Mouse (Mus musculus): Measurements from ENCODE around the gene Tmem117. TPM values are rescaled to one million over a fixed set of nuclear protein-coding genes. Genes with fewer than 3 reads are reported as not detected.

Gene Tmem117
- total RNA-seq, 2 experiments from 2014 or later, result not detected

DNA sequence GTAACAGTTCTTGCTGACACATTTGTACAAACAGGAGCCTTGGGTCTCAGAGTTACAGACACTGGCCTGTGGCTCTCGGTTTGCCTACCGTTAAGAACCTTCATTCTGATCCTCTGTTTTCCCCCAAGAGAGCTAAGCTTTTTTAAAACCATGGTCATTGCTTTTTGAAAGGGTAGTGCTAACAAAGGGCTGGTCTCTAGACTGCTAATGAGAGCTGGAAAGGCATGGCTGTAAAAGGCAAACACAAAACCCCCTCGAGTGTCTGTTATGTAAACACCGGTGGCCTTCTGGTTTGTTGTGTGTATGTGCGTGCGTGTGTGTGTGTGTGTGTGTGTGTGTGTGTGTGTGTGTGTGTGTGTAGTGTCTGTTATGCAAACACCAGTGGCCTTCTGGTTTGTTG lies 17.0 kb downstream of the Tmem117 start:
- no peak for ATAC-seq (replicated peaks; ENCODE audit: poor library complexity, severe bottlenecking)

DNA sequence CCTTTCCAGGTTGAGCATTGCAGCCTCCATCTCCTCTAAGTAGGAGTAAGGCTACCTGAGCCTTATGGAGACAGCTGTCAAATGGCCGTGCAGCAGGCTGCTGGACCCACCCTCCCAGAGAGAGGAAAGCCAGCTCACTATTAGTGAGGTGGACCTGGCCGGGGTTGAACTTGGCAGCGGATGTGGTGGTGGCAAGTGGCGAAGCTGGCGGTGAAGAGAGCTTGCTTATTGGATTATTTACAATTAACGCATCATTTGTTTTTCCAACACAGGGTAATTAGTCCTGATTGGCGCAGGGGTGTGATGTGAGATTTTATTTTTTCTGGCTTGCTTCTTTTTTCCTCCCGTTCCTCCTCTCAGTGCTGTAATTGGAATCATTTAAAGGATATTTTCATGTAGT lies 19.4 kb downstream of the Tmem117 start:
- no peak for ATAC-seq (replicated peaks; ENCODE audit: poor library complexity, severe bottlenecking)

DNA sequence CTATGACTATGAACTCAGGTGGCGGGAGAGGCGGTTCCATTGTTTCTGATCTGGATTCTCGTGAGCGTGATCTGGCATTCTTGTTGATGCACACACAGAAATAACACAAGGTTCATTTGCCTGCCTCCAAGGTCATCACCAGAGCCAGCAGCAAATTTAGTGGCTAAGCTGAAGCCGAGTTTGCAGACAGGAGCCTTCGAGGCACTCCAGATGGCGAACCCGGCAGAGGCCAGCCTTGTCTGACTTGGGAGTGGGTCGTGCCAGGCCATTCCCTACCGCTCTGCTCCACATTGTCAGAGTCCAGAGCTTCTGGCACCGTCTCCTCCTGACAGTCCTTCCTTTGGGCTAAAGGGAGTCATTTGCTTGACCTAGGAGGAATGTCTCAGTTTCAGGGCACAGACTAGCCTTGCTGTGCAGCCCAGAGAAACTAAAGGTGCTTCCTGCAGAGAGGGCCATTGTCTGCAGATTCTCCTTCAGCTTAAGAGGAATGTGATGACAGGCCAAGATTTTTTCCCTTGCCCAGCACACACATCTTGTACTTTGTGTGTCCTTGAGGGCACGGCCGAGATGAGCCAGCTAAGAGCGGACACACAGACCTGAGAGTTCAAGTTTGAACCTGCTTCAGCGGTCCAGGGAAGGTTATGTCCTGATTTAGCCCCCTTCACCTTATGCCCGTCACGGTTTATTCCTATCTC lies 20.2 kb downstream of the Tmem117 start:
- no peak for ATAC-seq (replicated peaks; ENCODE audit: poor library complexity, severe bottlenecking)

DNA sequence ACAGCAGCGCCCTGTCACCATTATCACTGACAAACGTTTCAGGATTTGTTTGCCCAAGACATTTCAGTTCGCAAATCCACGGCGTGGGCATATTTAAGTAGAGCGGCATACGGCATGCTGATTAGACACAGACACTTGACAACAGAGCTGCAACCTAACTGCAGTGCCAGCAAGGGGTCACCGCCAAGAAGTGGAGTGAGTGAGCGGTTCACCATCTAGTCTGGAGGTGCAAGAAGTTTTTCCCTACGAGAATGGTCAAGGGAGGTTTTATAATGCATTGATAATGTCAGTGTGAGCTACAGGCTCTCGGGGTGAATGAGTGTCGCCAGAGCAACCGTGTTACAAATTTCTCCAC lies 20.7 kb downstream of the Tmem117 start:
- ATAC-seq (replicated peaks; ENCODE audit: poor library complexity, severe bottlenecking), result no peak

DNA sequence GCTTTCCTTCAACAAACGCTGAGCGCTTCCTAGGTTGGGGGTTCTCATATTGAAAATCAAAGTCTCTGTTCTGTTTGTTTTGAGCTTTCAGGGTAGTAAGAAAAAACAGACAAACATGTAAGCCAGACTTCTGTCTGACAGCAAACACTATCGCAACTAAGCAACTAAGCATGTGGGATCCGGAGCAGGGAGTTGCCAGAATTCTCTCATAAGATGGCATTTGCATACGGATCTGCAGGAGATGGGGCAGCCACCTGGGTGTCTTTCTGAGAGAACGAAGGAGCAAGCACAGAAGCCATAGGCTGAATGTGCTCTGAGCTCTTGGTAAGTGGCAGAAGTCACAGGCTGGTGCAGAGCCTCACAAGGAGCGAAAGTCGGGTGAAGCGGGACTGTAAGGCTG lies 22.3 kb downstream of the Tmem117 start:
- ATAC-seq (replicated peaks; ENCODE audit: poor library complexity, severe bottlenecking), result no peak

DNA sequence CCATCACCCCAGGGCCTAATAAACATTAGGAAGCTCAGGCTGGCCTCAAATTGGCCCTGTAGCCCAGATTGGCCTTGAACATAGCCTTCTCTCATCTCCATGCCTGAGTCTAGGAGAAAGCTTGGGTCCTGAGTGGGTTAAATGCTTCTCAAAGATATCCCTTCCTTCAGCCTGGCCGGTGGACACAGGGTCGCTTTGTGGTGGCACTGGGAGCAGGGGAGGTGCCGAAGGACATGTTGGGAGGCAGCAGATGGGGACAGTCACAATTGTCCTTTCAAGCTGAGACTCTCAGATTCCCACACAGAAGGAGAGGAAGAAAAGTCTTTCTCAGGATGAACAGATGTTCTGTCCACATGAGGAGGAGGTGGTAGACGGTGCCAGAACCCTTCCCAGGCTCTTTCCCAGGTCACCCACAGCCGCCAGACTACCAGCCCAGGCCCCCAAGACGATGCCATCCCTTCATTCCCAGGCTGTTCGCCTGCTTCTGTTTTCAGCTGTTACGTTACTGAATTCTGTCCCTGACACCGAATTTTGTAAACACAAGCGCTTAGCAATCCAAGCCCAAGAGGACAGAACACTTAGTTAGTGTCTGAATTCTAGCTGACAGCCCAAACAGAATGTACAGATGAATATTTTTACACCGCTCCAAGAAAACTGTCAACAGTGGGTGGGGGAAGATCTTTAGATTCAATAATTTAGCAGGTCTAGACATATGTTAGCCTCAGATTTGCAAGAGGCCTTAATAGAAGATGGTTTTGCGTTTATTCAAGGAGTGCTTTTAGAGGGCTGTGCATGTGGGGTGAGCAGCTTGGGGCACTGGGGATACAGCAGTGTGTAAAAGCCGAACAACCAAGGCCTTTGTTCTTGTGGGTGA lies 23.2 kb downstream of the Tmem117 start:
- ATAC-seq (replicated peaks; ENCODE audit: poor library complexity, severe bottlenecking), result no peak

DNA sequence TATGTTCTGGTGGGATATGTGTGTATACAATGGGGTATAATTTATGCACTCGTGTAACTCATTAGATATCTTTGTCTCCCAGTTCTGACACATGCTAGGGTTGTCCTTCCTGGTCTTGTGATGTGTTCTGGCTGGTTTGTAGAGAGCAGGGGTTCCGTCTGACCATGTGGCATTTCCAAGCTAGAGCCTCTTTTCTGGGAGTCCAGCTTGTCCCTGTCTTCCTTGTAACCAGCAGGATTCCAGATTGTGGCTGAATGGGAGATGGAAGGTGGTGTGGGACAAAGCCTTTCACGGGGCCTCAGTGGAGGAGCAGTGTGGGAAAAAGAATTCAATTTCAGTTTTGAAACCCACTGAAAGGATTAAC lies 23.8 kb downstream of the Tmem117 start:
- ATAC-seq (replicated peaks; ENCODE audit: poor library complexity, severe bottlenecking), result no peak

DNA sequence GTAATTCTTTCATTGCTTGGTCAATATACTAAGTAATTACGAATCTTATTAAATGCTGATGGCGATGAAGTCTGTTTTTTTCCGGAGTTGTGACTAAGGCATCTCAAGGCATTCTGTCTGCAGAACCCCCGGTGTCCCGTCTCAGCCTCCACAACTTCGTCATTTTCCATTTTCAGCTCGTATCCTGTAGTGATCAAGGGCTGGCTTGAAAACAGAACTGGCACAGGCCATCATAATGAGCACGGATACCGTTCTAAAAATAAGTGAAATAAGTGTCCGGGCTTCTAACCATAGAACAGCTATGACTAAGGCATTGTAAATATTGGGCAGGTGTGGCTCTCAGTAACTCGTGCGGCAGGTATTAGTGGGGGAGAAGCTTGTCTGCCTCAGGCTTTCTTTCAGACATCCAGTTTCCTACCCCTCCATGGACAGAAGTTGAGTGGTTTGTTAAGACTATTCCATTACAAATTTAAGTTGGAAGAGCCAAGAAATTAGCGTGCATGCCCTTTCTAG lies 26.8 kb downstream of the Tmem117 start:
- no peak for ATAC-seq (replicated peaks; ENCODE audit: poor library complexity, severe bottlenecking)

DNA sequence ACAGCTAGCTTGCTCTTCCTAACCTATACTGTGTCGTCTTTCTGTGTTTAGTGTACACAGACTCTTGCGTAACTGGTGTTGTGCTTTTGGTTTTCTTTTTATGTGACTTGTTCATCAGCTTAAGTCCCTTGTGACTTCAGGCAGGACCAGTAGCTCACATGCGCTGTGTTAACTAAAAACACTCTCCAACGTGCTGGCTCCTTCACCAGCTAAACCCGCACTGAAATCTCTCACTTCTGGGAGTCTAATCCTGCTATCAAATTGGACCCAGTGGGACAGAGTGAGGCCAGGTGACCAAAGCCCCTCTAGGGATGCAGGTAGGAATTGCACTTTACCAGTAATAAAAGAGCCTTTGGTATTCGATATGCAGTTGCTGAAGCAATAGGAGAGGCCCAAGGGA lies 28.9 kb downstream of the Tmem117 start:
- no peak for ATAC-seq (replicated peaks; ENCODE audit: poor library complexity, severe bottlenecking)

DNA sequence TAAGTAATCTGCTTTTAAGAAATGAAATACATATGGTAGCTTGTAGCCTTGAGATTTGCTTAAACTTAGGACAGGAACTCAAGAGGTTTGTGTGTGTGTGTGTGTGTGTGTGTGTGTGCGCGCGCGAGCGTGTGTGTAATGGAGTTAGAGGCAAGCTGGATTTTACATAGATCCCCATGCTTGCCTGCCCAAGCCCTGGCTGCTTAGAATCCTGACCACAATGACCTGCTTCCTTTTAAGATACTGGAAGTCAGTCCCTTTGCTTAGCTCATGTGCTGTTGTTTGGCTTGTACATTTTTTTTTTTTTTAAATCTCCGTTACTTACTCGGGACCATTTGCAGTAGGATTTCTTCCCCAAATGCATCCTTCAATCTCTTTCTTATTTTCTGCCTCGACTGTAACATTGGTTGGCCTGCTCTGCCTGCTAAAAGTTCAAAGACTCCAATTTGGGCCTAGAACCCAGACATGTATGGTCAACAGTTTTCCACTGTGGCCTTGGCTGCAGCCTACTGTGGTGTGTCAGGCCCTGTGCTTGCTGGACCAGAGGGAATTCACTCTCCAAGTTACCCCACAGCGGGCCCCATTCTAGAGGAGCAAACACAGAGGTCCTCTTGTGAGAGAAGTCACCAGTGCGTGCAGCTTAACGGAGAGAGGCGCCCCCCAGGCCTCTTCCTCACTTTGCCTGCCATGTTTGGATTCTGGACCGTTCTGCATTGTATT lies 29.5 kb downstream of the Tmem117 start:
- ATAC-seq (replicated peaks; ENCODE audit: poor library complexity, severe bottlenecking), result no peak

DNA sequence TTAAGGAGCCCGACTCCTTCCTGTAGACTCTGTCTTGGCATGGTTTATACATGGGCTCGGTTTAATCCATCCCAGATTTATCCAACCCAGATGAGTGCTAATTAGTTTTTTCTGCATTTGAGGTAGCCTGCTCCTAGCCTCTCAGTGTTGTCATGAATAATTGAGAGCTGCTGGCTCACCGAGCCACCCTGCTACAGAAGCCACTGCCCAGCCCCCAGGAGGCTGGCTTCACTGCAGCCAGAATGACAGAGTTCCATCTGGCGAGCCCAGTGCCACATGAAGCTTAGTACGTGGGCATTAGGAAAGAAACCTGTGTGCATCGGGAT lies 30.0 kb downstream of the Tmem117 start:
- ATAC-seq (replicated peaks; ENCODE audit: poor library complexity, severe bottlenecking), result no peak

DNA sequence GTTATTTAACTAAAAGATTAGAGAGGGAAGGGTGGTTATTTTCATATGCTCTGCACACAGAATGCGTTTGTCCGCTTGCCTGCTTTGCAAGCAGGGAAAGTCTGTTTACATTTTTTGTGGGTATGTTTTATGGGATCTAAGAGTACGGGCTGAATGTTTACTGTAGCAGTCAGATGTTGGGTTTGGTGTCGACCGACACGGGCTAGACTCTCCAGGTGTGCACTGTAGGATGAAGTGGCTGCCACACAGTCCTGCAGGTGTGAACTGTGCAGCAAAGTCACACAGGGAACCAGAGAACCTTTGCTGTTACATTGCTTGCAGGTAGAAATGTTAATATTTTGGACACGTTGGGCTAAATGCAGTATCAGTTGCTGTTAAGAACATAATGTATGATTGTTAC lies 31.9 kb downstream of the Tmem117 start:
- no peak for ATAC-seq (replicated peaks; ENCODE audit: poor library complexity, severe bottlenecking)

DNA sequence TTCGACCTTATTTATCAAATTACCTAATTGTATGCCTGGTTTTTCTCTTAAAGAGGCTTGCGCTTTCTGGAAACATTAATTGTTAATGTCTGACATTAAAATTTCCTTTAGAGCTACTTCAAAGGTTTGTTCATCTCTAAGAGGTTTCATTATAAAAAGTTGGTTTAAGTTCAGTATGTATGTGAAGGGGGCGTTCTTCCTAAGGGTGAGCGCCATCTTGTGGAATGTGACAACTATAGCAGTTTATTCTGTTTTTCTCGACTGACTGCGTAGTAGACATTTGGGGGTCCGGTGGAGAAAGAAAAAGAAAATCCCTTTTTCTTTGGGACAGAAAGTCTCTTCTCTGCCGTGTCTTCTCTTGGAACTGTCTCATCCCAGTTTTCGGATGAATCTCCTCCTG lies 32.4 kb downstream of the Tmem117 start:
- peak; percentile 81 for ATAC-seq (replicated peaks; ENCODE audit: poor library complexity, severe bottlenecking)

DNA sequence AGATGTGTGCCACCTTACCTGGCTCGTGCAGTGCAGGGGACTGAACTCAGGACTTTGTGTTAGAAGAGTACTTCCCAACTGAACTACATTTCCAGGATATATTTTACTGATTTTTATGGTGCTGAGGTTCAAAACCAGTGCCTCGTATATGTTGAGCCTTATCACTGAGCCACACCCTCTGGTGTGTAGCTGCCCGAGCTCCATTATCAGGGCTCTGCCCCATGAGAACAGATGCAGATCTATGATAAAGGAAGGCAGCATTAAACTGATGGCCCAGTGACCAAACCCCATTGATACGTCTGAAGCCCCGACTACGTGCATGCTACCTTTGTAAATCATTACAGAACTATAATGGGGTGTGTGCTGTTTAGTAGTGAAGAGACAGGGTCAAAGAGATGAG lies 35.6 kb downstream of the Tmem117 start:
- no peak for ATAC-seq (replicated peaks; ENCODE audit: poor library complexity, severe bottlenecking)

DNA sequence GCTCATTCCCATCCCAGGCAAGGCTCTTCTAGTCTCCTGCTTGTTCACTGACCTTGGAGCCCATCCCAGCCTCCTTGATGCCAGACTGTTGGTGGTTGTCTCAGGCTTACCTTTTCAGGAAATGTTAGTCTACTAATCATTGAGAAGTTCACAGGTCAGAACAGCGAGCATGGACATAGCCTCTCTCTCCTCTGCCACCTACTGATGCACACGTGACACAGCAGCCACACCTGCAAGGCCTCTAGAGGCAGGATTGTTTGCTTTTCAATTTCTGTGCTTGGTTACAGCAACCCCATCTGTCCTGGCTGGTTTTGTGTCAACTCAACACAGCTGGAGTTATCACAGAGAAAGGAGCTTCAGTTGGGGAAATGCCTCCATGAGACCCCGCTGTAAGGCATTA lies 52.1 kb downstream of the Tmem117 start:
- ATAC-seq (replicated peaks; ENCODE audit: poor library complexity, severe bottlenecking), result no peak

DNA sequence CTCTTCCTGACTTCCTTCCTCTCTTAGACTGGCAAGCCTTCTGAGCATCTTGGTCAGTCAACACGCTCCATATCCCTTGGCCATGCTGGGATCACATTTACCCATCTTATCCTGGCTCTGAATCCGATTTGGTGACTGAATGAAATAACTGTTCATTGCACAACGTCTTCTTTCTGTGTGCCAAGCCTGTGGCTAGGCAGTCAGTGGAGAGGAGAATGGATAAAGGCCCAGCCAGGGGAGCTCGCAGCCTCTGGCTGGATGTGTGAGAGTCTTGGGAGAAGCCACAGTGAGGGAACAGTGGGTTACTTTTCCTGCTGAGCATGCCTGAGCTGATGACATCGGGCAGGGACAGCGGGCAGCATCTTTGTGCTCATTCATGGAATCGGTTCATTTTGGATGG lies 55.2 kb downstream of the Tmem117 start:
- no peak for ATAC-seq (replicated peaks; ENCODE audit: poor library complexity, severe bottlenecking)

DNA sequence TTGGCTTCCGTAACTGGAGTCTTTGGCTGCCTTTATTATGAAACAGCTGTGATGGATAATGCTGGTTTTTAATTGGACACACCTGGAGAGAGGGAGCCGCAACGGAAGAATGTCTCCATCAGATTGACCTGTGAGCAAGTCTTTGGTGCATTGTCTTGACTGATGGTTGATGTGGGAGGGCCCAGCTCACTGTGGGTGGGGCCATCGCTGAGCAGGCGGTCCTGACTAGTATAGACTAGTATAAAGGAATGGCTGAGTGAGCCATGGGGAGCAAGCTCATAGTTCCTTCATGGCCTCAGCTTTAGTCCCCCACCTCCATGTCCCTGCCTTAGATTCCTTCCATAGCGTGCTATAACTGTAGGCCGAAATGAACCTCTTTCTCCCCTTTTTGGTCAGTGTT lies 58.1 kb downstream of the Tmem117 start:
- no peak for ATAC-seq (replicated peaks; ENCODE audit: poor library complexity, severe bottlenecking)

DNA sequence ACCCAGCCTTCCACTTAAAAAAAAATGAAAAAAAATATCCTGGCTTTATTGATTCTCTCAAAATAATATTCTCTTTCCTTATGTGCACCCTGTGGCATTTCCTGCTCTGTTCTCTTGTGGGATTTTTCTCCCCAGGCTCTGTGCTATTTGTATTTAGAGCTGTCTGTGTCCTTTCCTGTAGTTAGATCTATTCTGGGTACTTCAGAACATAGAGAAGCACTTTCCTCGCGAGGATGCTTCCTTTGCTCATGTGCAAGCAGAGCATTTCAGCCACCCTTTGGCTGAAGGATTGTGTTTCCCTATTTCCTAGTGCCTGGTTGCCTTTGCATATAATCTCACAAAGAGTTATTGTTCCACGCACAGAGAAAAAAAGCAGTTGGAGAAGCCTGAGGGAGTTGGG lies 58.6 kb downstream of the Tmem117 start:
- no peak for ATAC-seq (replicated peaks; ENCODE audit: poor library complexity, severe bottlenecking)

DNA sequence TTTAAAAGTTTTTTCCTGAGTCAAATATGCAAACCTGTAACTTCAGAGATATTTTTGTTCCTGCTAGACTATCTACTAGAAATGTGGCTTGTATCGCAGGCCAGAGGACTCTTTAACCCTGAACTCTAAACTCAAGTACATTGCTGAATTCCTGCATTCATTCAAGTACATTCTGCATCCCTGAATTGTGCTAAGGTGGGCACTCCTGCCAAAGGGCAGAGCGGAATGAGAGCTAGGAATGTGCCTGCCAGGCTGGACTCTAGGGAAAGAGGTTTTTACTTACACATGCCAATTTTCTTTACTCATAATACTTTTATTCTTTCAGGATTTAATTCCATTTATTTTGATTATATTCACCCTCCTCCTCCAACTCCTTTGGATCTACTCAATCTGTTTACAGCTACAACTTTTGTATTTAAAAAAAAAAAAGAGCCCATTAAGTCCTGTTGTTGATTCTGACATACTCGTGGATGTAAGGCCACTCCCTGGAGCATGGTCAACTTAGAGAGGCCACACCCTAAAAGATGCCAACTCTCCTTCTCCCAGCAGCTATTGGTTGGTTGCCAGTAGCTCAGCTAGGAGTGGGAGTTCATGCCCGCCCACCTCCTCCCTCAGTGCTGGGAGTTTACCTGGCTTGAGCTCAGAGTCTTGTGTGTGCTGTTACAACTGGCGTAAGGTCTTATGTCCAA lies 60.3 kb downstream of the Tmem117 start:
- ATAC-seq (replicated peaks; ENCODE audit: poor library complexity, severe bottlenecking), result no peak

DNA sequence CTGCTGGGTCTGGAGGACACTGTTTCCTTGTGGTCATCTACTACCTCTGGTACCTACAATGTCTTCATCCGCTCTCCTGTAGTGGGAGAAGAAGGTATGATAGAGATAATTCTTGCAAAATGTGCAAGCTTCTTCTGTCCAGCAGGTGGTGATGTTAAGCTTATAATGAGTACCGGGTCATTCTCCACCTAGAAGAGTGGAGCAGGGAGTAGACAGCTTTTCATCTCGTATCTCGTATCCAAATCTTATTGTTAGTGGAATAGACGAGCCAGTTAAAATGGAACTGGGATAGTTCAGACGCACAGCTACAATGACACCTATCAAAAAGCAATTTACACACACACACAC lies 60.8 kb downstream of the Tmem117 start:
- ATAC-seq (replicated peaks; ENCODE audit: poor library complexity, severe bottlenecking), result no peak

DNA sequence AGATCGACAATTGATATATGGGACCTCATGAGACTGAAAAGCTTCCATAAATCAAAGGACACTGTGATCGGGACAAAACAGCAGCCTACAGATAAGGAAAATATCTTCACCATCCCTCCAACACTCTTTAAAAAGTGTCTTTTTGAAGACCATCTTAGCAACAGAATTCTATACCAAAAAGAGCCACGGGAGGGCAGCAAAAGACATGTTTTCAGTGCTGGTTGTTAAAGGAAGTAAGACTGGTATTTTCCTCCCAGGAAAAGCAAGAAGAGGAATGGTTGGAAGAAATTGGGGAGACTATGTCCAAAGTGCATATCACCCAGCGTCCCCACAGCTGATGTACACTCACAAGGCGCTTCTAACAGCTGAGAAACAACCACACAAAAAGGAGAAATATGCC lies 93.7 kb downstream of the Tmem117 start:
- no peak for ATAC-seq (replicated peaks; ENCODE audit: poor library complexity, severe bottlenecking)
